Mouse (Mus musculus): ENCODE data around the gene Cdpf1.

GRCm38 (mm10) chr15:85798676-85799075 is 12.8 kb downstream of the Cdpf1 start:
- no peak for TF ChIP-seq CTCF (IDR thresholded peaks at IDR 0.05; ENCODE audit: control insufficient read depth, insufficient read depth, insufficient read length)
- TF ChIP-seq MYOD1 (IDR thresholded peaks at IDR 0.05; ENCODE audit: control insufficient read depth, insufficient read length, low read depth): no peak
- no peak for TF ChIP-seq USF1 (IDR thresholded peaks at IDR 0.05; ENCODE audit: low read depth)

Measured in C2C12 (cell line).